Mouse (Mus musculus) hindbrain, postnatal 0 days (tissue): ENCODE results near the gene Ilvbl. TPM values are rescaled to one million over a fixed set of nuclear protein-coding genes. Genes with fewer than 3 reads are reported as not detected.

Experiments used
- ATAC-seq: fragments of 200-750 bp; cut with Nextera tagmentation; 2 replicates; pipeline ENCODE4 v1.8.0; 2017; ENCODE audit warnings: mild to moderate bottlenecking, moderate TSS enrichment, moderate library complexity
- DNase-seq: peaks from one replicate; pipeline ENCODE4 v3.0.0-alpha.2; 2015; ENCODE audit warnings: low spot score
- H3K27ac ChIP-seq: fragments of 300-500 bp; sonication (generic); 2 replicates; pipeline ENCODE4 v1.5.1; 2014; ENCODE audit warnings: mild to moderate bottlenecking
- H3K27me3 ChIP-seq: fragments of 300-500 bp; sonication (generic); 2 replicates; pipeline ENCODE4 v1.6.1; 2014; ENCODE audit warnings: low read length, mixed read lengths; ENCODE audit not compliant: insufficient read depth
- H3K36me3 ChIP-seq: fragments of 300-500 bp; sonication (generic); 2 replicates; pipeline ENCODE4 v1.6.1; 2014; ENCODE audit warnings: low read length, mixed read lengths; ENCODE audit not compliant: insufficient read depth
- H3K4me1 ChIP-seq: fragments of 300-500 bp; sonication (generic); 2 replicates; pipeline ENCODE4 v1.6.1; 2014; ENCODE audit warnings: antibody characterized with exemption, low read length, mixed read lengths; ENCODE audit not compliant: insufficient read depth
- H3K4me2 ChIP-seq: fragments of 300-500 bp; sonication (generic); 2 replicates; pipeline ENCODE4 v1.6.1; 2014; ENCODE audit warnings: low read depth, mild to moderate bottlenecking, low read length, moderate library complexity, mixed read lengths
- H3K4me3 ChIP-seq: fragments of 300-500 bp; sonication (generic); 2 replicates; pipeline ENCODE4 v1.5.1; 2014; ENCODE audit warnings: low read length
- H3K9ac ChIP-seq: fragments of 300-500 bp; sonication (generic); replicated peaks from 2 replicates; pipeline ENCODE4 v1.6.1; 2014; ENCODE audit warnings: mild to moderate bottlenecking, low read length, moderate library complexity, mixed read lengths
- H3K9me3 ChIP-seq: fragments of 300-500 bp; sonication (generic); 2 replicates; pipeline ENCODE4 v1.6.1; 2016; ENCODE audit warnings: low read length, mixed read lengths
- CTCF ChIP-seq: IDR thresholded peaks from 2 replicates; pipeline ENCODE4 v1.5.1; 2016; ENCODE audit warnings: antibody characterized with exemption, control low read depth, low read depth
- WGBS: fragments of 180-500 bp; shearing (Covaris S2); extraction: QIAGEN DNeasy Blood & Tissue Kit; methylation state at CpG from one replicate; pipeline ENCODE4 v1.1.7; 2014; 5-methylcytosine and 5-hydroxymethylcytosine counted together
- polyA plus RNA-seq: library from polyadenylated mRNA; unstranded; fragments of >200 nt; fragmentation: Nextera tagmentation; extraction: Ambion mirVana; gene quantifications from 2 replicates; pipeline ENCODE4 v1.2.1, GENCODE M21; 2015
- total RNA-seq: library from RNA; depleted of rRNA; stranded (reverse); fragments of >200 nt; gene quantifications from 2 replicates; pipeline ENCODE4 v1.2.3, GENCODE M21; 2014

The Ilvbl gene
- total and polyA plus RNA-seq, 2 experiments from 2014 or later, result 59.1 to 83.6 TPM

DNA sequence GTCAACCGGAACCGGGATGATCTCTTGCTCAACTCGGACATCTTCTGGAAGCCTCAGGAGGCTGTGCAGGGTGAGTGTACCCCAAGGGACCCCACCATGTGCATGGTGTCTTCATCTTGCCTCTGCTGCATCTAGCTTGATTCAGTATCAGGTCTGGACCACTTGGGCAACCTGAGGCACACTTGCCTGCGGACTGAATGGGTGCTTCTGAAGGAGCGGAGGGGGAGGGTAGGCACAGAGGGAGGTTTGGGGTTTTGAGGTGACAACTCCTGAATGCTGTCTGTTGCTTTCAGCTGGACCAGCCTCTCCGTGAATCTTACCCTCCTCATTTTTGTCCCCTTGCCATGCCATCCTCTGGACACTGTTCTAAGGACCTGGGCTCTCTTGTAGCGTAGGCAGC is 7.0 kb downstream of the Ilvbl start:
- Histone ChIP-seq H3K27me3 (no peaks in the 10 kb centered on the region), H3K9ac (no peak overlapping the region), H3K9me3 (no peaks in the 10 kb centered on the region), H3K4me3 (no peak overlapping the region), H3K36me3 (peaks cover 55% of the 10 kb centered on the region), H3K27ac (no peak overlapping the region), H3K4me2 (no peak overlapping the region), H3K4me1 (peaks cover under 1% of the 10 kb centered on the region; the same call in 1 of the 2 replicates)
- 90% methylated on average over 7 of the region's 7 CpGs for WGBS
- no peak for TF ChIP-seq CTCF
- DNase-seq (no peak), ATAC-seq (no peak)

DNA sequence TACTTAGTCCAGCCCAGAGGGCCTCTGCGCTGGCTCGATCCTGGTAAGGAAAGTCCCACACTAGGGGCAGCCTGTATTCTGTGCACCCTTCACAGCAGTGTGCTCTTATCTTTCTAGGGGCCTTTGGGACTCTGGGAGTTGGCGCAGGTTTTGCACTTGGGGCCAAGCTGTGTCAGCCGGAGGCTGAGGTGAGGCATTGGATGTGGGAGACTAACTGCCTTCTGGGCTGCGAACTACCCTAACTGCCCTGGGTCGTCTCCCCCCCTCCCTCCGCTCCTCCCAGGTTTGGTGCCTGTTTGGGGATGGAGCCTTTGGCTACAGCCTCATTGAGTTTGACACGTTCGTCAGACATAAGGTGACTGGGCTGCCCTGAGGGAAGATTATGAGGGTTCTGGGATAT is 9.2 kb downstream of the Ilvbl start:
- no peak for TF ChIP-seq CTCF
- Histone ChIP-seq H3K4me2 (no peak overlapping the region), H3K4me1 (no peaks in the 10 kb centered on the region), H3K27me3 (no peaks in the 10 kb centered on the region), H3K27ac (no peak overlapping the region), H3K4me3 (no peak overlapping the region), H3K9me3 (no peaks in the 10 kb centered on the region), H3K36me3 (peaks cover 55% of the 10 kb centered on the region), H3K9ac (no peak overlapping the region)
- DNase-seq (no peak), ATAC-seq (no peak)
- 77% methylated on average over 9 of the region's 9 CpGs for WGBS

GRCm38 (mm10) chr10:78583939-78584338 is 9.8 kb downstream of the Ilvbl start:
- WGBS, result 74% methylated on average over 3 of the region's 3 CpGs
- Histone ChIP-seq H3K36me3 (peaks cover 52% of the 10 kb centered on the region), H3K27me3 (no peaks in the 10 kb centered on the region), H3K4me2 (no peak overlapping the region), H3K4me1 (no peaks in the 10 kb centered on the region), H3K9ac (no peak overlapping the region), H3K27ac (no peak overlapping the region), H3K4me3 (no peak overlapping the region), H3K9me3 (no peaks in the 10 kb centered on the region)
- ATAC-seq (no peak), DNase-seq (no peak)
- TF ChIP-seq CTCF, result no peak

DNA sequence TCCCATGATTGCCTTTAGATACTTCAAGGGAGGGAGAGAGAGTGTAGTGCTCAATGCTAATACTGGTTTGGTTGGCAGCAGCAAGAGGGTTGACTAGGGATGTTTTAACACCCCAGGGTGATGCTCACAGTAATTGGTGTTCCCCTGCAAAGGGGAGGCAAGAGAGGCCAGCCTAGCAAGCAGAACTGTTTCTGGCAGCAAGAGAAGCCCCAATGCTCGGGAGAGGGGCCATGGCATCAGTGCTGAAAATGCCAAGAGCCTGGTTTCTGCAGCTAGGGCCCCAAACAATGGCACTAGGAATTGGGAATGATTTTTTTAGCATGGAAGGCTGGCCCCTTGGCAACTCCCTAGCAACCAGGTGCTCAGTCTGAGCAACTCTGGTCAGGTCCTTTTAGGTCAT is 10.8 kb downstream of the Ilvbl start:
- Histone ChIP-seq H3K4me3 (no peak overlapping the region), H3K27ac (no peak overlapping the region), H3K36me3 (peaks cover 43% of the 10 kb centered on the region)

GRCm38 (mm10) chr10:78585606-78586005 is 11.5 kb downstream of the Ilvbl start:
- H3K9ac ChIP-seq, result no peak overlapping the region
- WGBS, result 90% methylated on average over 22 of the region's 22 CpGs
- no peak for TF ChIP-seq CTCF
- no peak overlapping the region for H3K4me2 ChIP-seq
- no peak for ATAC-seq
- H3K27me3 ChIP-seq, result no peaks in the 10 kb centered on the region
- no peak for DNase-seq
- peaks cover 39% of the 10 kb centered on the region for H3K36me3 ChIP-seq
- H3K9me3 ChIP-seq, result no peaks in the 10 kb centered on the region
- H3K27ac ChIP-seq, result no peak overlapping the region
- H3K4me3 ChIP-seq, result no peak overlapping the region
- no peaks in the 10 kb centered on the region for H3K4me1 ChIP-seq

More for the DNA sequence above, 10.8 kb downstream of the Ilvbl start:
- no peak overlapping the region for H3K9ac ChIP-seq
- no peak overlapping the region for H3K4me2 ChIP-seq
- H3K9me3 ChIP-seq, result no peaks in the 10 kb centered on the region
- 79% methylated on average over 1 of the region's 1 CpGs for WGBS
- DNase-seq (no peak), ATAC-seq (no peak)
- no peak for TF ChIP-seq CTCF
- no peaks in the 10 kb centered on the region for H3K27me3 ChIP-seq
- no peaks in the 10 kb centered on the region for H3K4me1 ChIP-seq

GRCm38 (mm10) chr10:78586026-78586425 is 11.9 kb downstream of the Ilvbl start:
- no peak overlapping the region for H3K9ac ChIP-seq

GRCm38 (mm10) chr10:78589291-78589690 is 15.1 kb downstream of the Ilvbl start:
- no peaks in the 10 kb centered on the region for H3K27me3 ChIP-seq
- no peak for DNase-seq
- TF ChIP-seq CTCF, result no peak
- H3K27ac ChIP-seq, result no peak overlapping the region
- WGBS, result 98% methylated on average over 18 of the region's 18 CpGs
- no peak overlapping the region for H3K4me3 ChIP-seq
- peaks cover 12% of the 10 kb centered on the region for H3K36me3 ChIP-seq
- no peak overlapping the region for H3K4me2 ChIP-seq
- no peak for ATAC-seq
- H3K9ac ChIP-seq, result no peak overlapping the region
- H3K9me3 ChIP-seq, result no peaks in the 10 kb centered on the region
- no peaks in the 10 kb centered on the region for H3K4me1 ChIP-seq

More at GRCm38 (mm10) chr10:78586026-78586425, 11.9 kb downstream of the Ilvbl start:
- H3K4me2 ChIP-seq, result no peak overlapping the region
- ATAC-seq (no peak), DNase-seq (no peak)
- 95% methylated on average over 13 of the region's 13 CpGs for WGBS
- H3K4me1 ChIP-seq, result no peaks in the 10 kb centered on the region
- H3K36me3 ChIP-seq, result peaks cover 35% of the 10 kb centered on the region
- no peaks in the 10 kb centered on the region for H3K27me3 ChIP-seq
- H3K4me3 ChIP-seq, result no peak overlapping the region
- no peaks in the 10 kb centered on the region for H3K9me3 ChIP-seq
- TF ChIP-seq CTCF, result no peak
- no peak overlapping the region for H3K27ac ChIP-seq
